Mouse (Mus musculus) thymus, adult 2 months (tissue): ENCODE data around the gene Apoh. TPM values are rescaled to one million over a fixed set of nuclear protein-coding genes. Genes with fewer than 3 reads are reported as not detected.

Source experiments
- DNase-seq: peaks from one replicate; pipeline ENCODE4 v3.0.0; 2021
- H3K27ac ChIP-seq: fragments of 200-500 bp; 2 replicates; pipeline ENCODE4 v1.5.1; 2012; ENCODE audit warnings: low read length, control low read depth; ENCODE audit not compliant: control insufficient read depth, insufficient read depth
- H3K27me3 ChIP-seq: fragments of 200-500 bp; 2 replicates; pipeline ENCODE4 v1.6.1; 2012; ENCODE audit warnings: mild to moderate bottlenecking, low read length, moderate library complexity, mixed read lengths; ENCODE audit not compliant: control insufficient read depth, insufficient read depth
- H3K36me3 ChIP-seq: fragments of 200-500 bp; 2 replicates; pipeline ENCODE4 v1.6.1; 2012; ENCODE audit warnings: mild to moderate bottlenecking, low read length, moderate library complexity; ENCODE audit not compliant: control insufficient read depth, insufficient read depth
- H3K4me1 ChIP-seq: fragments of 200-500 bp; replicated peaks from 2 replicates; pipeline ENCODE4 v1.6.1; 2012; ENCODE audit warnings: low read length; ENCODE audit not compliant: control insufficient read depth, insufficient read depth
- H3K4me3 ChIP-seq: fragments of 200-500 bp; 2 replicates; pipeline ENCODE4 v1.5.1; 2012; ENCODE audit warnings: mild to moderate bottlenecking, low read length, control low read depth, moderate library complexity; ENCODE audit not compliant: control insufficient read depth, insufficient read depth
- CTCF ChIP-seq: fragments of 200-500 bp; IDR thresholded peaks from 2 replicates; pipeline ENCODE4 v1.5.1; 2012; ENCODE audit warnings: mild to moderate bottlenecking, control low read depth, low read length, moderate library complexity, borderline replicate concordance; ENCODE audit not compliant: control insufficient read depth, poor library complexity, insufficient read depth; ENCODE audit errors: extremely low read depth
- POLR2A ChIP-seq: fragments of 200-500 bp; IDR thresholded peaks from 2 replicates; pipeline ENCODE4 v1.6.1; 2012; ENCODE audit warnings: mild to moderate bottlenecking, low read length, control low read depth, moderate library complexity; ENCODE audit not compliant: control insufficient read depth, poor library complexity, insufficient read depth; ENCODE audit errors: extremely low read depth
- WGBS: fragments of 180-500 bp; shearing (Covaris S2); methylation state at CpG from one replicate; pipeline ENCODE4 v1.1.7; 2018; 5-methylcytosine and 5-hydroxymethylcytosine counted together
- polyA plus RNA-seq: library from polyadenylated mRNA; depleted of rRNA; stranded (reverse); fragments of >200 nt; gene quantifications from 2 replicates; pipeline ENCODE4 v1.2.3, GENCODE M21; 2012

The Apoh gene
- polyA plus RNA-seq, 1 experiment, result 0.40 TPM

- Histone ChIP-seq H3K4me1 (no peaks in the 10 kb centered on the region), H3K4me3 (no peak overlapping the region), H3K36me3 (no peaks in the 10 kb centered on the region), H3K27ac (no peak overlapping the region), H3K27me3 (no peaks in the 10 kb centered on the region)
- 96% methylated on average over 10 of the region's 10 CpGs for WGBS
- TF ChIP-seq CTCF (no peak), POLR2A (no peak)
- DNase-seq, result no peak
Observed at GRCm38 (mm10) chr11:108352842-108353388, 9.8 kb downstream of the Apoh start.

- H3K27ac ChIP-seq, result no peak overlapping the region
- no peaks in the 10 kb centered on the region for H3K27me3 ChIP-seq
- DNase-seq, result no peak
- 90% methylated on average over 4 of the region's 4 CpGs for WGBS
- H3K4me1 ChIP-seq, result no peaks in the 10 kb centered on the region
- TF ChIP-seq POLR2A, result no peak
- TF ChIP-seq CTCF, result no peak
- no peaks in the 10 kb centered on the region for H3K36me3 ChIP-seq
- no peak overlapping the region for H3K4me3 ChIP-seq
Observed at GRCm38 (mm10) chr11:108356020-108356419, 12.9 kb downstream of the Apoh start.

DNA sequence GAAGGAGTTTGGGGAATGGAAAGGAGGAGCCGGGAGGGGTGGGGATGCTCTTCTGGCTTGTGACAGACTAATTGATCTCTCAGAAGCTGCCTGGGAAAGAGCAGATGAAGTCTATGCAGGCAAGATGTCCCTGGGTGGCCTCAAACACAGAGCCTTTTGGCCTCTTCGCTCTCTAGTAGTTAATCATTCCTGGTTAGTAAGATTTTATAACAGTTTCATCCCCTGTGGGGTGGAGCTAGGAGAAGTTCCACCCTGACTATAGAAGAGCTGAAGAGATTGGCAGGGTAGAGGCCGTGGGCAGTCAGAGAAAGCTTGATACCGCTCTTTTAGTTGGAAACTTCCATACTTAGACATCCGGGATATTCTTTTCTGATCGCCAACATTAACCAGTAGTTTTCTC is 15.8 kb downstream of the Apoh start:
- no peak for TF ChIP-seq POLR2A
- no peak for TF ChIP-seq CTCF
- WGBS, result 94% methylated on average over 6 of the region's 6 CpGs

DNA sequence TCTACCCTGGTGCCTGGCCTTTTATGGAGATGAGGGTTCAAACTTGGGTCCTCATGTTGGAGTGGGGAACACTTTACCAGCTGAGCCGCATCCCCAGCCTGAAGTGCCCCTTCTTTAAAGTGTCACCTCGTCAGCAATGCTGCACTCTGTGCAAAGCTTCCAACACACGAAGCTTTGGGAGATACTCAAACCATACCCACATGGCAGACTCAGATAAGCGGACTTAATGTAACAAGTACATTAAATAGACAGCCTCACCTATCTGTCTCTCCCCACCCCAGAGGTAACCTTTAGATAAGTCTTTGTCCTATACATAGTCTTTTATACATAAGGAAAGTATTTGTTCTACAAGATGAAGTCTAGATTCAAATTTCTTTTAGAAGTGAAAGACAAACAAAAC is 17.8 kb downstream of the Apoh start:
- DNase-seq, result no peak
- no peak overlapping the region for H3K27ac ChIP-seq
- WGBS, result 95% methylated on average over 4 of the region's 4 CpGs
- no peaks in the 10 kb centered on the region for H3K36me3 ChIP-seq
- TF ChIP-seq CTCF, result no peak
- no peak for TF ChIP-seq POLR2A
- no peaks in the 10 kb centered on the region for H3K4me1 ChIP-seq
- H3K4me3 ChIP-seq, result no peak overlapping the region
- H3K27me3 ChIP-seq, result no peaks in the 10 kb centered on the region

More for the DNA sequence above, 15.8 kb downstream of the Apoh start:
- no peak for DNase-seq
- no peak overlapping the region for H3K4me3 ChIP-seq
- no peak overlapping the region for H3K27ac ChIP-seq
- no peaks in the 10 kb centered on the region for H3K4me1 ChIP-seq
- no peaks in the 10 kb centered on the region for H3K36me3 ChIP-seq
- H3K27me3 ChIP-seq, result no peaks in the 10 kb centered on the region

GRCm38 (mm10) chr11:108362965-108363364 is 19.8 kb downstream of the Apoh start:
- WGBS, result 97% methylated on average over 5 of the region's 5 CpGs

GRCm38 (mm10) chr11:108363991-108364390 is 20.8 kb downstream of the Apoh start:
- TF ChIP-seq POLR2A, result no peak
- no peak for TF ChIP-seq CTCF
- Histone ChIP-seq H3K4me3 (no peak overlapping the region), H3K27me3 (no peaks in the 10 kb centered on the region), H3K4me1 (no peaks in the 10 kb centered on the region), H3K27ac (no peak overlapping the region), H3K36me3 (no peaks in the 10 kb centered on the region)
- no peak for DNase-seq
- WGBS, result 95% methylated on average over 4 of the region's 4 CpGs

More at GRCm38 (mm10) chr11:108362965-108363364, 19.8 kb downstream of the Apoh start:
- Histone ChIP-seq H3K4me3 (no peak overlapping the region), H3K4me1 (no peaks in the 10 kb centered on the region), H3K36me3 (no peaks in the 10 kb centered on the region), H3K27ac (no peak overlapping the region), H3K27me3 (no peaks in the 10 kb centered on the region)
- no peak for DNase-seq
- no peak for TF ChIP-seq POLR2A
- no peak for TF ChIP-seq CTCF
